Mouse (Mus musculus): ENCODE measurements around the gene Tbc1d10b.
"Not testable (repeated sequence)": the region's sequence is repeated elsewhere in the genome, so short reads cannot be mapped to it uniquely, and the experiment has no call there.

DNA sequence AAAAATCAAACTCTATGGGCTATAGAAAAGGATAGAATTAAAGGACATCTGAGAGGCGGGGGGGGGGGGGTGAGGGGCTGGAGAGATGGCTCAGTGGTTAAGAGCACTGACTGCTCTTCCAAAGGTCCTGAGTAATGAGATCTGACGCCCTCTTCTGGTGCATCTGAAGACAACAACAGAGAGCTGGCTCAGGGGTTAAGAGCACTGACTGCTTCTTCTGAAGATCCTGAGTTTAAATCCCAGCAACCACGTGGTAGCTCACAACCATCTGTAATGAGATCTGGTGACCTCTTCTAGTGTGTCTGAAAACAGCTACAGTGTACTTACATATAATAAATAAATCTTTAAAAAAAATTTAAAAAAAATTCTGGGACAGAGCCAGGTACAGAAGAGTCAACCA is 26.5 kb downstream of the Tbc1d10b start:
- not testable (repeated sequence) for TF ChIP-seq CEBPB (IDR thresholded peaks at IDR 0.05; ENCODE audit: insufficient read depth, poor library complexity, severe bottlenecking); POLR2A (IDR thresholded peaks at IDR 0.05; ENCODE audit: insufficient read length, low read depth); MAX (IDR thresholded peaks at IDR 0.05; ENCODE audit: low read depth); USF1 (IDR thresholded peaks at IDR 0.05; ENCODE audit: low read depth); E2F4 (IDR thresholded peaks at IDR 0.05; ENCODE audit: insufficient read depth)

All from myocyte (in vitro differentiated cells).